Mouse (Mus musculus) lung, adult 2 months (tissue): Measurements from ENCODE around the gene Mrpl21.

Source experiments
- CTCF ChIP-seq: fragments of 200-500 bp; IDR thresholded peaks from 2 replicates; pipeline ENCODE4 v1.5.1; 2011; ENCODE audit warnings: mild to moderate bottlenecking, low read length, control low read depth; ENCODE audit not compliant: insufficient read depth
- POLR2A ChIP-seq: fragments of 200-500 bp; IDR thresholded peaks from 2 replicates; pipeline ENCODE4 v1.6.1; 2011; ENCODE audit warnings: low read depth, mild to moderate bottlenecking, control low read depth, low read length, borderline replicate concordance; ENCODE audit errors: extremely low read depth

DNA sequence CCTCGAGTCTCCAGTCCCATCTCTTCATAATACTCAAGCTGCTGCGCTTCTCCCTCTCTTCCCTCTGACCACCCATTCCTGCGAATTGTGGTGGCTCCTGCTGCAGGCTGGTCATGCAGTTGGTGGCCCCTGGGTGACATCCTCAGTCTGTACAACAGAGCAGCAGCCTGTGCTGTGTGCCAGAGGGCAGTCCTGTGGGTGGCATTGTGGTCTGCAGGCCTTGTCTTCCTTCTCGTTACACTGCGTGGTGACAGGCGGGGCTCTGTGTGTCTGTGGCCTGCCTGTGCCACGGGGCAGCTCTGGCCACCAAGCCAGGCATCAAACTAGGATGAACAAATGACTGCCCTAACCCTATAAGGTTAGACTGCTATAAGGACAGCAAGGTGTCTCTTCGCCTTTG is 56.5 kb downstream of the Mrpl21 start:
- no peak for TF ChIP-seq POLR2A
- TF ChIP-seq CTCF = no peak
